Mouse (Mus musculus) right cerebral cortex, postnatal 36 days (tissue): ENCODE results near the gene Fat3.

Source experiments
- DNase-seq, 2 experiments: peaks; one replicate each; pipeline ENCODE4 v3.0.0; 2022; ENCODE audit warnings: low spot score in 2 of 2, mixed read lengths in 1 of 2

Gene Fat3

GRCm38 (mm10) chr9:16029066-16029465, 472.0 kb downstream of the Fat3 start:
- DNase-seq: peak in 1 of 2 experiments; percentile 40

- DNase-seq: peak in 1 of 2 experiments; percentile 48
These were observed 472.6 kb downstream of the Fat3 start for GRCm38 (mm10) chr9:16028394-16028911.

DNA sequence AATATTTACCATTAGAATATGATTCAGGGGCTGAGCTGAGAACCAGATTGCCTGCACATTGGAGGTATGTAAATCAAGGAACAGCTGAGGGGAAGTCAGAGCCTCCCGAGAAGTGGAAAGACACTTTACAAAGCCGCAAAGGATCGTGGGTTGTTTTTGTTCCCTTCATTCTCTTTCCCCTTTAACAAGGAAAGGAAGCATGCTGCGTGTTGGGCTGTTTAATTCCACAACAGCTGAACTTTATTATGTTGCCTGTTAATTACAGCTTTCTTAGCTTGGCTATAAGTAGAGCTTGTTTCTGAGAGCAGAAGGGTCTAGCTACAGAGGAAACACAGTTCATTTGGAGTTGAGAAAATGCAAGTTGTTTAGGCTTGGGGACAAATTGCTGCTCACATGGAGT, 475.0 kb downstream of the Fat3 start:
- no peak for DNase-seq

DNA sequence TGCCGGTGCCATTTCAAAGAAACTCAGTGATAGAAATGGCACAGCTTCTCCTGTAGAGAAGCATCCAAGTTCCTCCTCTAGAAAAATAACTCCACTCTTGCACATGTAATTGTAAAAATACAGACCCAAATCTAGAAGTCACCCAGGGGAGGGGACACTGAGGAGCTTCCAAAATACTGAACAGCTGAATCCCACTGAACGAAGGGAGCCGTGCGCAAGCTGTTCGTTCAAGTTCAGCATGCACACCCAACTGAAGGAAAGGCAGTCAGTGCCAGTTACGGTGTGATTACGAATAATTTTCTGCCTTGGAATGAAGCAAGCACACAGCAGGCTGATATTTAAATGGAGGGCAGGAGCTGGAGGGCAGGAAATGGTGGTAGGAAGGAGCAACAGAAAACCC, 476.4 kb downstream of the Fat3 start:
- DNase-seq: no peak

DNA sequence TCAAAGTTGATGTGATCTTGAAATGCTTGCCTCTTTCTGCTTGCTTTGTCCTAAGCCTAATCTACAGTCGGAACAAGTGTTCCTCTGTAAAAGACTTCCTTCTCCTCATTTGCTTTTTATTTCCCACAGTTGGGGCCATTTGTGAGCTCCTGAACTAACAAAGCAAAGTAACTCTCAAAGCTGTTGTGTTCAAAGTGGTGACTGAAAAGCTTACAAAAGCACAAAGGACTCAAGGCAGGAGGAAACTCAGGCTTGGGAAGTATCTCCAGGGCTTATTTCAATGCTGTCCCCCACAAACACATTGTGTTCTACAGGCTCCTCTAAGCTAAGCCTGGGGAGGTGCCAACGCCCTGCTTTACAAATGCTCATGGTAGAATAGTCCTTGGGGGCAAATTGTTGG, 487.0 kb downstream of the Fat3 start:
- DNase-seq: no peak

- DNase-seq: no peak
These were observed 489.7 kb downstream of the Fat3 start for GRCm38 (mm10) chr9:16011382-16011781.

DNA sequence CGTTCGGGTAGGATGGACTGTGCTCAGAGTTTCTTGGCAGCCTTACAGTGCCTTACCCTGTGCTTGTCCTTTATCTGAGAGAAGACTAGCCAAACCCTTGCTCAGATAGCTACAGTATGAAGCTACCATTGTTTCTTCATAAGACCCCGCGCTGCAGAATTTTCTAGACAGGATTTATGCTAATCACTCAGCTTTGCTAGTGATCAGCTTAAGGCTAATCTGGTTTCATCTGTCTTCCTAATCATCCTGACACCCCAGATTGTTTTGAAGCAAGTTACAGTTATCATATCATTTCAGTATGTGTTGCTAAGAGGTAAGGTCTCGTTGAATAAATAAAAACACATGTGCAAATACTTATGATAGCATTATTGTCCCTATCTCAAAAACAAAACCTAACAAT, 493.6 kb downstream of the Fat3 start:
- DNase-seq: no peak

DNA sequence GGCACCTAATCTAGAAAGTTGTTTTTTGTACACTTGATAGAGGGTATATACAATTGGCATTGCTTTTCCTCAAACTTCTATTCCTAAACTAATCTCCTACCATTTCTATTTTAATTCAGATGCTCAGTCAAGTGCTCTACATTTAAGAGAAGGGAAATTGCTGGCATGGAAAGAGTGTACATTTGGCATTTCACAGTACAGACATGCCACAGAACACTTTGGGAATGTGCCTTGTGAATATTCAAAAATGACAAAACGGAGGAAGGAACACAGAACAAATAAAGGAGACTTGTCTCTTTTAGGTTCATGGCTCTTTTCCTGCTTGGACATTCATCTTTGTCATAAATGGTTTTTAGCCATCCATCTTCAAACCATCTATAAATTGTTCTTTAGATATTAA, 498.1 kb downstream of the Fat3 start:
- no peak for DNase-seq

- no peak for DNase-seq
These were observed 506.3 kb downstream of the Fat3 start for GRCm38 (mm10) chr9:15994762-15995161.

- DNase-seq: no peak
These were observed 506.9 kb downstream of the Fat3 start for GRCm38 (mm10) chr9:15994177-15994576.

- no peak for DNase-seq
These were observed 508.8 kb downstream of the Fat3 start for GRCm38 (mm10) chr9:15992158-15992846.

DNA sequence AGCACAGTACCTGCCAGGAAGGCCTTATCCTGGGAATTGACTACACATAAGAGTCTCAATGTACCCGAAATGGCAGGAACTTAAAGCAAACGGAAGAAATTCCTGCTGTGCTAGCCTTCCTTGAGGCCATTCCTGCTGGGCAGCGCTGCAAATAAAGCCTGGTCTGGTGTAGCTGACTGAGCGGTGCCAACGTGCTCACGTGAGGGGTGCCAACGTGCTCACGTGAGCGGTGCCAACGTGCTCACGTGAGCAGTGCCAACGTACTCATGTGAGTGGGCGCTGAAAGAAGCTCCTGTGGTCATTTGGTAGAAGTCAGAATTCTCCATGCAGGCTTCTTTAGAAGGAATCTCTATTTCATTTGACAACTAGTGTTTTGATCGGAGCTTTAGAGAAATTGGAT, 522.8 kb downstream of the Fat3 start:
- no peak for DNase-seq

- DNase-seq: no peak
These were observed 524.0 kb downstream of the Fat3 start for GRCm38 (mm10) chr9:15976959-15977663.

DNA sequence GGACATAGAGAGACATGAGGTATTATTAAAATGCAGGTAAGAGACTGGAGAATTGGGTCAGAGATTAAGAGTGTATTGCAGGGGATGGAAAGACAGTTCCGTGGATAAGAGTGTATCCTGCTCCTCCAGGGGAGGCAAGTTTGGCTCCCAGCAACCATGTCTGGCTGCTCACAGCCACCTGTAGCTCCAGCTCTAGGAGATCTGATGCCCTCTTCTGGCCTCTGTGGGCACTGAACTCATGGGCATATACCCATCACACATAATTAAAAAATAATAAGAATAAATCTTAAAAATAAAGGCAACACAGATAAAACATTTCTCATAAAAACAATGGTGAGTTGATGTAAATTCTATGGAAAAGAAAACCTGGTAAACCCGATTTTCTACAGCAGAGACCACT, 525.1 kb downstream of the Fat3 start:
- DNase-seq: no peak

DNA sequence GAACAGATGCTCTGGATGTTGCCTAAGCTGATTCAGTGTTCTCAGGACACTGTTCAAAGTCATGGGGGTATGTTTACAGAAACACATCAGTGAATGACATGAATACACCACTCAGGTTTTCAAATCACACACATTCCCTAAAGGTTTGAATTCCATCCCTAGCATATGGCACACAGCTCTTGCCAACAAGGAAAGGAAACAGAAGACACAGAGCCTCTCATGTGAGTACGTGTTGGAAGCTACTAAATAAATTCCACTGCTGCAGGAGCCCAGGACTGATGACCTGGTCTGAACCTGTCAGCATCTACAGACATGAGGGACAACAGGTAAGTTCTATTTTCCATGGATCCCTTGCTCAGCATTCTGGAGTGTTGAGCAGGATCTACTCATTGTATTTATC, 528.9 kb downstream of the Fat3 start:
- no peak for DNase-seq

DNA sequence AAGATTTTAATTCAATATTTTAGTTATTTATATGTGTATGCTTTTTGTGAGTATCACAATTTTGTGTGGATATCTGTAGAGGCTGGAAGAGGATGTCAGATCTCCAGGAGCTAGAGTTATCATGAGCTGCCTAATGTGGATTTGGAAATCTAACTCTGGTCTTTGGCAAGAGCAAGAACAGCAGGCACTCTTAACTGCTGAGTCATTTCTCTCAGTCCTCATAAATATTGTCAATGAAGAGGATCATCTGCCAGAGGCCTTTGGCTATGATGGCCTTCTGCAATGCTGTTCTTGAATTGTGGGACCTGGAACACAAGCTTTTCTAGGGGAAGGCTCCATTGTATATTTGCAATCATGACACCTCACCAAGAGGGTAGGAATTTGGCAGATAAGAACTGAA, 529.7 kb downstream of the Fat3 start:
- DNase-seq: no peak

DNA sequence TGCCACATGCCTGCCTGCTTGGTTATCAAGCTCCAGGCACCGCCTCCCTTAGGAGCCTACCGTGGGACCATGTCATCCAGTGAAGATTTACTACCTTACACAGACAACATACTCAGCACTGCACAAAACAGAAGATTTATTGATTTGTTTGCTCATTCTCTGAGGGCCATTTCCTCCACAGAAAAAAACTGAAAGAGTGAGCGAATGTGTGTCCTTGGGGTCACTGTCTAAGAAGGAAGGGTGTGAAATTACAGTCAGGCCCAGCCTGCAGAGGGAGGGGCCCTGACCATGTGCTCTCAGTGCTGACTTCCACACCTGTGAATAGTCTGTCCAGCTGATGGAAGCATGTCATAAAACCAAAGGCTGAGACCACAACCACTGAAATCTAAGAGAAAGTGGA, 536.9 kb downstream of the Fat3 start:
- DNase-seq: no peak

GRCm38 (mm10) chr9:15962886-15963285, 538.2 kb downstream of the Fat3 start:
- DNase-seq: peak in 1 of 2 experiments; percentile 27

DNA sequence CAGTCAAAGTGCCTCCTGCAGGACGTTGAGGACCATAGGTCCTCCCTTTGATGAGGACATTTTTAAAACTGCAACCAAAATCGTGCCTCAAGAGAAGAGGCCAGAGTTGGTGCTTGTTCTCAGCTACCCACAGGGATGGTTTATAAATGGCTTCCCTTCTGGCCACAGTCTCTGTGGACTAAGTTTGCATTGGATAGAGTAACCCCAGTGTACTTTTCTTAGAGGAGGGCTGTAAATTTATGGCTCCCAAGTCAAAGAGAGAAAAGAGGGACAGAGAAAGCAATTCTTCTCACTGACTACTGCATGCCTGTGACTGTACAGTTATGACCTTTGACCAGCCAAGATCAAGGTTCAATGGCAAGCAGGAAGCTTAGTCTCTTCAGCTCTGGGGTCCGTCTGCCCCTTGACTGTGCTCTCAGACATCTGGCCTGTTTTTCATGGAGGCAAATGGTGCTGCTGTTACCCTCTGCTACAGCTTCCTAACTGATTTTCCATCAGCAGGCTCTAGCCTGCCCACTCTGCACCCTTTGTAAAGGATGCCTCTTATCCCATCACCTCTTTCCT, 542.8 kb downstream of the Fat3 start:
- no peak for DNase-seq

DNA sequence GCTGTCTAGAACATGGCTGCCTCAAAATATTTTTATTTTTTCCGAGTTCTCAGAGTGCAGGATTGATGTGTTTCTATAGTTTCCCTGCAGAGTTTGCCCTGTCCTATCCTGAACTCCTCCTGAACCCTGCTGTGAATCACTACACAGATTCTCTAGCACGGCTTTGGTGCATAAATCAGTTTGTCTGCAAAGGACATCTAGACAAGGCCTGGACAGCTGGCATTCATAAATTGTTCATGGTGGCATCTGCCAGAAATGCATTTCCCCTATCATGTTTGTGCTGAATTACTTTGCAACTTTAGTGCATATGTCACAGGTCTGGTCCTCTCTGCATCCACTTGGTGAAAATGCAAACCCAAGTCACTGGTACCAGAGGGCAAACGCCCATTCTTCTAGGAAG, 543.3 kb downstream of the Fat3 start:
- DNase-seq: no peak

GRCm38 (mm10) chr9:15955147-15955782, 545.8 kb downstream of the Fat3 start:
- DNase-seq: no peak

- no peak for DNase-seq
These were observed 546.8 kb downstream of the Fat3 start for GRCm38 (mm10) chr9:15954338-15954704.
